Mouse (Mus musculus): ENCODE data around the gene Lzic. TPM values are rescaled to one million over a fixed set of nuclear protein-coding genes. Genes with fewer than 3 reads are reported as not detected.
A peak's percentile ranks its signal among the peaks of the same experiment; 100 is the strongest.

The Lzic gene
- polyA plus RNA-seq, 1 experiment from 2014 or later, result 47.1 TPM

DNA sequence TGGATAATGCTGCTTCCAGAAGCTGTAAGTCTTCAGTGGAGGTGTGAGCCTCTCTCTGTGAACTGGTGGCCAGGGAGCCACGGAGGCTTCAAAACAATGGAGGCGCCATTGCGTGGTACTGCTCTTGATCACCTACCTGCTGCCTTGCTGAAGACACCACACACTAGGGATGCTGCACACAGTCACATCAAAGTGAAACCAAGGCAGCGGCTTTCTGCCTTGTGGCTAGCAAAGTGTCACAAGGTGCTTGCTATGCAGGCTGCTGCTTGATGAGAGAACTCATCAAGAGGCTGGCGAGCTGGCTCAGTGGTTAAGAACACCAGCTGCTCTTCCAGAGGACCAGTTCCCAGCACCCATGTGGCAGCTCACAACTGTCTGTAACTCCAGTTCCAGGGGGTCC lies 30.7 kb downstream of the Lzic start:
- Histone ChIP-seq H3K9ac (no peak overlapping the region), H3K27me3 (no peaks in the 10 kb centered on the region), H3K4me1 (peaks cover 29% of the 10 kb centered on the region), H3K4me3 (replicated peaks) (no peak overlapping the region), H3K27ac (no peak overlapping the region), H3K9me3 (replicated peaks) (no peaks in the 10 kb centered on the region), H3K36me3 (no peaks in the 10 kb centered on the region), H3K4me2 (no peak overlapping the region)
- ATAC-seq (replicated peaks; ENCODE audit: low FRiP score), result no peak
- WGBS, result 87% methylated on average over 5 of the region's 5 CpGs

DNA sequence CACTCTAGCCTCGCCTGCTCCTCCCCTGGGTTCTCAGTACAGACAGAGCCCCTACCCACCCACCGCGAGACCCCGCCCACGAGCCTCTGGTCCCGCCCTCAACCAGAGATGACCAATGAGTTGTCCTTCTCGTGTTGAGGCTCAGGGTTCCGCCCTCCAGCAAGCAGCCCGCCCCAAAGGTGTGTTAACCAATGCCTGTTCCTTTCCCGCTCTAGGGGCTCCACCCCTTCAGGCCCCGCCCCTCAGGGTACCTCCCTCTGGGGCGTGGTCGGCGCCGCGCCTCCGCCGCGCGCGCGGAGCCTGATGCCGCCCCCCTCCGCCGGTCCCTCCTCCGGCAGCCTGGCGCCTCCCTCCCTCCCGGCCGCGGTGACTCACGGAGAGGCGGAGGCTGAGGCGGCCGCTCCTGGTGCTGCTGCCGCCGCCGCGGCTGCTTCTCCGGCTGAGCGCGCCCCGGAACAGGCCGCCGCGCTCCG lies 32.9 kb downstream of the Lzic start, which contains the start of gene Ctnnbip1:
Ctnnbip1 (plus strand) TSS at position 369 of the 473 bp plus-strand sequence.
- H3K4me1 ChIP-seq, result peaks cover 47% of the 10 kb centered on the region
- peak within 1 kb of the TSS; percentile 75 for H3K27ac ChIP-seq
- under 1% methylated on average over 33 of the region's 46 CpGs for WGBS
- no peaks in the 10 kb centered on the region for H3K27me3 ChIP-seq
- peak within 1 kb of the TSS; percentile 92 for H3K9ac ChIP-seq
- H3K4me2 ChIP-seq, result peak within 1 kb of the TSS; percentile 91
- peak within 1 kb of the TSS; percentile 89 for H3K4me3 ChIP-seq (replicated peaks)
- H3K9me3 ChIP-seq (replicated peaks), result no peaks in the 10 kb centered on the region
- H3K36me3 ChIP-seq, result no peaks in the 10 kb centered on the region
- ATAC-seq (replicated peaks; ENCODE audit: low FRiP score), result peak; percentile 99

DNA sequence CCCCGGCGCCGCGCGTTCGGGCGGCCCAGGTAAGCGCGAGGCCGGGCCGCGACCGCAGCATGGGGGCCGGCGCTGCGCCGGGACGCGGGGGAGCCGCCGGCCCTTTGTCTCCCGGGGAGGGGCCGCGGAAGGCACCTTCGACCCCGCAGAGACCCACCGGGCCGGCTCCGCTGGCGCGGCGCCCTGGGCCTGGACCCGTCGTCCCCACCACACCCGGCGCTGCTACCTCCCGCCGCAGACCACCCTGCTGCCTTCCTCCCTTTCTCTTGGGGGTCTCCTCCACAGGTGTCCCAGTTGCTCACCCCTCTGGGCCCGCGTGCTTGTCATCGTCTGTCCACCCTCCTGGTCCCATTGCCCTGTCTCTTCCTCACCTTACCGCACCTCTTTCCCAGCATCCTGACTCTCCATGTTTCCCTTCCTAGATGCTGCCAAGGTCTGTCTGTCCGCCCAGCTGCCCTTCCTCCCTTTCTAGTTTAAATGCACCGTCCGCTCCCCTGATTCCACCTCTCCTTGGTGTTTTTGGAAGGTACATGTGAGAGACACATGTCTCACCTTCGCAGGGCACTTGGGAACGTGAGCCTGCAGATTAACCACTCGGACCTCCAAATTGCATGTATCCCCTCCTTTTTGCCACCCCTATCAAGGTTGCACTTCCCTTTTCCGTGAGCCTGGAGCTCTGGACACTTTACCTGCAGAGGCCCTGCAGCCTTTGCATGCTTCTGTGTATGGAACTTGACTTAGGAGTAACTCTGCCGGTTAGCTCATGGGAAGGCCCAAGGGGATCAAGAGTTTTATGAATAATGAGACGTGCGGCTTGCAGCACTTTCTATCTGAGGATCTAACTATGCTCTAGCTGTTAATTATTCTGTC lies 33.6 kb downstream of the Lzic start:
- no peaks in the 10 kb centered on the region for H3K9me3 ChIP-seq (replicated peaks)
- peak overlapping the region; percentile 92 for H3K9ac ChIP-seq
- H3K4me2 ChIP-seq, result peak overlapping the region; percentile 91
- WGBS, result 3% methylated on average over 52 of the region's 52 CpGs
- peak overlapping the region; percentile 75 for H3K27ac ChIP-seq
- no peaks in the 10 kb centered on the region for H3K27me3 ChIP-seq
- H3K36me3 ChIP-seq, result no peaks in the 10 kb centered on the region
- H3K4me1 ChIP-seq, result peaks cover 50% of the 10 kb centered on the region
- no peak; the same call in 1 of the 2 replicates for ATAC-seq (replicated peaks; ENCODE audit: low FRiP score)
- H3K4me3 ChIP-seq (replicated peaks), result peak overlapping the region; percentile 89

DNA sequence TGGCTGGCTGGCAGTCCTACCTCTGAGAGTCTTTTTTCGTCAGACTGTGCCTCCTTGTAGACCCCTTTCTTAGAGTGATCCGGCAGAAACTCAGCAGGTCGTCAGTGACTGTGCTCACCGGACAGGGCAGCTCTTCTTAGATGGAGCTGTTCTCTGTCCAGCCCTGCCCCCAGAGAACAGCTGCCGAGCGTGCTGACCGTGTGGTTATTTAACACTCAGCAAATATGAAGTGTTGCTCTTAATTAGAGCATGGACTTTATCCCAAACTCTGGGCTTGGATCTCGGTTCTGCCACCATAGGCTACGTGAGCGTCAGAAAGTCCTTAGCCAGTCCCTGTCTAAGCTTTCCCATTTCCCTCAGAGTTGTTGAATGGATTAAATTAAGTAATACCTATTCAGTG lies 36.2 kb downstream of the Lzic start:
- no peaks in the 10 kb centered on the region for H3K9me3 ChIP-seq (replicated peaks)
- no peak overlapping the region for H3K4me3 ChIP-seq (replicated peaks)
- H3K27me3 ChIP-seq, result no peaks in the 10 kb centered on the region
- 0 out of 2 replicates have a peak, but pooled peaks cover 6% of the 10 kb centered on the region for H3K36me3 ChIP-seq
- ATAC-seq (replicated peaks; ENCODE audit: low FRiP score), result no peak
- H3K9ac ChIP-seq, result no peak overlapping the region
- WGBS, result 60% methylated on average over 10 of the region's 10 CpGs
- H3K27ac ChIP-seq, result no peak overlapping the region
- peaks cover 65% of the 10 kb centered on the region for H3K4me1 ChIP-seq
- H3K4me2 ChIP-seq, result no peak overlapping the region

DNA sequence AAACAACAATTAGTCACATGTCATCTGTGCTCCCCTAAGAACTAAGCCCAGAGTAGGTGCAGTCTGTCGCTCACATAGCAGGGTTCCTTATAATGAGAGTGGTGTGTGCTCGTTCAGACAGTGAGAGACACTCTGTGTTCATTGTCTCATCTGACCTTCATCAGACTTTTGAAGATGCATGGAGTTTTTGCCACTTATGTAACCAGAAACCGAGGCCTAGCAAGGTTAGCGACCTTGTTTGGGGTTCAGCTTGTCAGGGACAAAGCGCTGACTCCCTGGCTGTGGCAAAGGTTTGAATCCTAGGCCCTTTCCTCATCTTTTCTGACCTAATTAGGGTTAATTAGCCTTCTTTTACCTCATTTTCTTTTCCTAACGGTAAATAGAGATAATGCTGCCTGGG lies 38.9 kb downstream of the Lzic start:
- WGBS, result 86% methylated on average over 6 of the region's 6 CpGs
- no peak overlapping the region for H3K27ac ChIP-seq
- no peak overlapping the region for H3K4me3 ChIP-seq (replicated peaks)
- peaks cover 77% of the 10 kb centered on the region for H3K4me1 ChIP-seq
- no peaks in the 10 kb centered on the region for H3K27me3 ChIP-seq
- 0 out of 2 replicates have a peak, but pooled peaks cover 6% of the 10 kb centered on the region for H3K36me3 ChIP-seq
- no peak for ATAC-seq (replicated peaks; ENCODE audit: low FRiP score)
- H3K9me3 ChIP-seq (replicated peaks), result no peaks in the 10 kb centered on the region
- H3K9ac ChIP-seq, result no peak overlapping the region
- no peak overlapping the region for H3K4me2 ChIP-seq

DNA sequence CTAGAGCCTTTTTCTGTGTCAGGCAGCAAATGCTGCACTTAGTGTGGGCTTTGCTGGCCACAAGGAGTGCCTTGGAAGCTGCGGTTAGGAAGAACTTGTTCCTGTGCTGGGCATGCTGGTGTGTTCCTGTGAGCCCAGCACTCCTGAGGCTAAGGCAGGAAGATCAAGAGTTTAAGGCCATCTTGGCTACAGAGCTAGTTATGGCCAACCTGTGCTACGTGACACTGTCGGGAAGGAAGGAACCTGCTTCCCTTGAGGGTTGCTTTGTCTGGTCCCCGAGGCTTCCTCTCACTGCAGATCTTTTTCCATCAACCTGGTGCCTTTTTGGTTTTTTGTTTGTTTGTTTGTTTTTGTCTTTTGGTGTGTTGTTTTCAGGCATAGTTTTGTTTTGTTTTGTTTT lies 40.1 kb downstream of the Lzic start:
- Histone ChIP-seq H3K4me2 (no peak overlapping the region), H3K9ac (no peak overlapping the region), H3K9me3 (replicated peaks) (no peaks in the 10 kb centered on the region), H3K36me3 (0 out of 2 replicates have a peak, but pooled peaks cover 6% of the 10 kb centered on the region), H3K4me1 (peaks cover 76% of the 10 kb centered on the region), H3K27me3 (no peaks in the 10 kb centered on the region), H3K4me3 (replicated peaks) (no peak overlapping the region), H3K27ac (no peak overlapping the region)
- 82% methylated on average over 4 of the region's 4 CpGs for WGBS
- ATAC-seq (replicated peaks; ENCODE audit: low FRiP score), result no peak

DNA sequence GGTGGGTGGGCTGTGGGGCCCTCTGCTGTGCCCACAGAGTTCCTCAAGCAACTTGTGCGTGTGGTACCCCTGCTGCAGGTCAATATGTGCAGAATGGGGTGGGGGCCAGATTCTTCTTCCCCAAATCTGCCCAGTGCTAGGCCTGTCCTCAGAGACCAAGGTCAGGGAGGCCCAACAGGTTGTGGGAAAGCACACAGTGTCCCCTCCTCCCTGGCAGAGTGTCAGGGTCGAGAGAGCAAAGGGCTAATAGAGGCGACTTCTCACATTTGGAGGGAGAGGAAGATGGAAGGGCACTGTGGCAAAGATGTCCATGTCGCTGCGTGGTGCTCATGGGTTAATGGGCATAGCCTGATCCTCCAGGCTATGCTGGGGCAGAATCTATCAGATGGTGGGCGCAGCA lies 40.8 kb downstream of the Lzic start:
- WGBS, result 58% methylated on average over 6 of the region's 6 CpGs
- peak overlapping the region; percentile 71; the same call in 1 of the 2 replicates for H3K27ac ChIP-seq

DNA sequence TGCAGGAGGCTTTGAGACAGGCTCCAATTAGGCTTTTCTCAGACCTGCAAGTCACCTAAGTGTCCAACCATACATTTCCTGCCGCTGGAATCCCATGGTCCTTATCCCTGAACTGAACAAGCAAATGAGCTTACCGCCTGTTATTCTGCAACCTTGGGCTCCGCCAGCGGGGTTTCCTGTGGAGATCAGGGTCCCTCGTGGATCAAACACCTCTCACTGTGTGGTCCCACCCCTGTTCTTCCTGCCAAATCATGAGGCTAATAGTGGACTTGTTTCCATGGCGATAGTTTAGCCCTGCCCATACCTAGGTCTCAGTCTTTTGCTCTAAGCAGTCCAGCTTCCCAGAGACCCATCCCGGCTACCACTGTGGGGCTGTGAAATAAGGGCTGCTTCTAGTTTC lies 41.3 kb downstream of the Lzic start:
- WGBS, result 24% methylated on average over 7 of the region's 7 CpGs
- Histone ChIP-seq H3K27ac (peak overlapping the region; percentile 71; the same call in 1 of the 2 replicates), H3K4me3 (replicated peaks) (no peak overlapping the region)

More for the DNA sequence above, 40.8 kb downstream of the Lzic start:
- H3K27me3 ChIP-seq, result no peaks in the 10 kb centered on the region
- peaks cover 70% of the 10 kb centered on the region for H3K4me1 ChIP-seq
- ATAC-seq (replicated peaks; ENCODE audit: low FRiP score), result no peak; the same call in 1 of the 2 replicates
- H3K4me2 ChIP-seq, result peak overlapping the region; percentile 16; the same call in 1 of the 2 replicates
- no peak overlapping the region for H3K9ac ChIP-seq
- no peaks in the 10 kb centered on the region for H3K9me3 ChIP-seq (replicated peaks)
- no peak overlapping the region for H3K4me3 ChIP-seq (replicated peaks)
- 0 out of 2 replicates have a peak, but pooled peaks cover 6% of the 10 kb centered on the region for H3K36me3 ChIP-seq

DNA sequence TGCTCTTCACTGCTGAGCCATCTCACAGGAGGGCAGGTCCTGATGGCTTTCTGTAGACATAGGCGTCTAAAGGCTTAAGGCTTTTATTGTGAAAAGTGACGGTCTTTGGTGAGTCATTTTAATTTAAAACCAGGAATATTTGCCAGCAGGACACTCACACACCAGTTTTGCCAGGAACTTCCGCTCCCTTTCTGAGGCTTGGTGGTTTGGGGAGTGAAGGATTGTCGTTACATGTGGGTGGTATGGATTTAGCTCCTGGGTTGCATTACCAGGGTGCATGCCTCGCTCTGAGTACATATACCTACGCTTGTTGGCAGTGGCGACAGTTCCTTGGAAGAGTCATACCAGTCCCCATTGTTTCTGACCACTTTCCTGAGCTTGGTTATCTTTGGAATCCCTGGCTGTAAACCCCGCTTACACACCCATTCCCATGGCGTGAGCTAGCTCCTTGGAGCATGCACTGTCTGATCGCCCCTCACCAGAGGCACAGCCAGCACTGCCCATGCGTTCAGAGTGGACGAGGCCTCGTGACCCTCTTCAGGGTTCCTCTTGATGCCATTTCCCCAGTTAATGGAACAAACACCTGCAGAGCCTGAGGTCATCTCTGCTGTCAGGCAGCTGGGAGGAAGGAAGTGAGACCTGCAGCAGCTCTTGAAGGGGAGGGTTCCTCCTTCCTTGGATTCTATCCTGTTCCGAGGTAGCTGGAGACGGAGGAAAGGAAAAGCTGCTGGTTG lies 42.8 kb downstream of the Lzic start:
- H3K27ac ChIP-seq, result peak overlapping the region; percentile 30
- H3K9ac ChIP-seq, result no peak overlapping the region
- no peaks in the 10 kb centered on the region for H3K27me3 ChIP-seq
- no peak overlapping the region for H3K4me2 ChIP-seq
- H3K4me1 ChIP-seq, result peaks cover 54% of the 10 kb centered on the region
- ATAC-seq (replicated peaks; ENCODE audit: low FRiP score), result no peak
- H3K36me3 ChIP-seq, result 0 out of 2 replicates have a peak, but pooled peaks cover 6% of the 10 kb centered on the region
- 64% methylated on average over 15 of the region's 15 CpGs for WGBS
- H3K9me3 ChIP-seq (replicated peaks), result no peaks in the 10 kb centered on the region
- H3K4me3 ChIP-seq (replicated peaks), result no peak overlapping the region

More for the DNA sequence above, 41.3 kb downstream of the Lzic start:
- peak; percentile 38; the same call in 1 of the 2 replicates for ATAC-seq (replicated peaks; ENCODE audit: low FRiP score)
- 0 out of 2 replicates have a peak, but pooled peaks cover 6% of the 10 kb centered on the region for H3K36me3 ChIP-seq
- H3K27me3 ChIP-seq, result no peaks in the 10 kb centered on the region
- no peaks in the 10 kb centered on the region for H3K9me3 ChIP-seq (replicated peaks)
- H3K9ac ChIP-seq, result no peak overlapping the region
- H3K4me1 ChIP-seq, result peaks cover 65% of the 10 kb centered on the region
- H3K4me2 ChIP-seq, result peak overlapping the region; percentile 16; the same call in 1 of the 2 replicates

DNA sequence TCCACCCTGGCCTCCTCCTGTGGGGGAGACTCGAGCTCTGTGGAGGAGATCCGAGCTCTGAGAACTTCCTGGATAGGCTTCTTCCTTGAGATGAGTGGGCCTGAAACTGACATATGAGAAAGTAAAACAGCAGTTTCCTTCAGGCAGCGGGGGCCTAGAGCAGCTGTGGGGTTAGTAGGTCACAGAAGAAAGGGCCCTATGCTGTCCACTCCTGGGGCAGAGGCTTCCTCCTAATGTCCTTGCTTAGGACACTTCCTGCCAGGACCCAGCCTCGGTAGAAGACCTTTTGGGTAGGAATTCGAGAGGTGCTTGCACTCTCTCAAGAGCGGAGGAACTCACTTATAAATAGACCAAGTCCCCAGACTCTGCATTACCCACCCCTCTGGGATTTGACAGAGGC lies 44.7 kb downstream of the Lzic start:
- Histone ChIP-seq H3K27ac (peak overlapping the region; percentile 84), H3K36me3 (0 out of 2 replicates have a peak, but pooled peaks cover 5% of the 10 kb centered on the region), H3K4me2 (no peak overlapping the region), H3K9me3 (replicated peaks) (no peaks in the 10 kb centered on the region), H3K4me1 (peaks cover 50% of the 10 kb centered on the region), H3K4me3 (replicated peaks) (no peak overlapping the region), H3K27me3 (no peaks in the 10 kb centered on the region), H3K9ac (no peak overlapping the region)
- ATAC-seq (replicated peaks; ENCODE audit: low FRiP score), result no peak; the same call in 1 of the 2 replicates
- WGBS, result 25% methylated on average over 6 of the region's 6 CpGs

DNA sequence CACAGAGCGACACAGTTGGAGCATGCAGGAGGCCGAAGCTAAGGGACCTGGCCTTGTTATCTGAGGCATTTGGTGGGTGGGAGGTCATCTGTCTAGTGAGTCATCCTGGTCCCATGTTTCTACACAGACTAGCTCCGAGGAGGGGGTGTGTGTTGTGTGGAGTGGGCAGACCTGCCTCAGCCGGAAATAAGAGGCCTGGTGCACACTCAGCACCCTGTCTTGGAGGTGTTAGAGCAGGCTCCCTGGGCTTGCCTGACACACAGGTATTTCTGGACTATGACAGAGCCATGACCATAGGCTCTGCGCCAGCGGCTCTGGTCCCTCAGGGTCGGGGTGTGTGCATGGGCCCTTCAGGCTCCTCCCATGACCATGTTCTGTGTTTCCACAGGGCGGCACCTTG lies 54.4 kb downstream of the Lzic start:
- Histone ChIP-seq H3K27ac (no peak overlapping the region), H3K9ac (no peak overlapping the region), H3K4me3 (replicated peaks) (no peak overlapping the region), H3K9me3 (replicated peaks) (no peaks in the 10 kb centered on the region), H3K36me3 (peaks cover 4% of the 10 kb centered on the region), H3K27me3 (no peaks in the 10 kb centered on the region), H3K4me2 (no peak overlapping the region), H3K4me1 (peaks cover 3% of the 10 kb centered on the region; the same call in 1 of the 2 replicates)
- WGBS, result 72% methylated on average over 8 of the region's 8 CpGs
- no peak for ATAC-seq (replicated peaks; ENCODE audit: low FRiP score)
